Mouse (Mus musculus) cortical plate, adult 2 months (tissue): ENCODE results near the gene Srm.

ENCODE experiments used
- CTCF ChIP-seq: fragments of 200-500 bp; IDR thresholded peaks from 2 replicates; pipeline ENCODE4 v1.5.1; 2011; ENCODE audit warnings: mild to moderate bottlenecking, control low read depth, low read length; ENCODE audit not compliant: insufficient read depth; ENCODE audit errors: extremely low read depth
- POLR2A ChIP-seq: fragments of 200-500 bp; IDR thresholded peaks from 2 replicates; pipeline ENCODE4 v1.6.1; 2011; ENCODE audit warnings: mild to moderate bottlenecking, low read length, control low read depth; ENCODE audit not compliant: insufficient read depth; ENCODE audit errors: extremely low read depth

DNA sequence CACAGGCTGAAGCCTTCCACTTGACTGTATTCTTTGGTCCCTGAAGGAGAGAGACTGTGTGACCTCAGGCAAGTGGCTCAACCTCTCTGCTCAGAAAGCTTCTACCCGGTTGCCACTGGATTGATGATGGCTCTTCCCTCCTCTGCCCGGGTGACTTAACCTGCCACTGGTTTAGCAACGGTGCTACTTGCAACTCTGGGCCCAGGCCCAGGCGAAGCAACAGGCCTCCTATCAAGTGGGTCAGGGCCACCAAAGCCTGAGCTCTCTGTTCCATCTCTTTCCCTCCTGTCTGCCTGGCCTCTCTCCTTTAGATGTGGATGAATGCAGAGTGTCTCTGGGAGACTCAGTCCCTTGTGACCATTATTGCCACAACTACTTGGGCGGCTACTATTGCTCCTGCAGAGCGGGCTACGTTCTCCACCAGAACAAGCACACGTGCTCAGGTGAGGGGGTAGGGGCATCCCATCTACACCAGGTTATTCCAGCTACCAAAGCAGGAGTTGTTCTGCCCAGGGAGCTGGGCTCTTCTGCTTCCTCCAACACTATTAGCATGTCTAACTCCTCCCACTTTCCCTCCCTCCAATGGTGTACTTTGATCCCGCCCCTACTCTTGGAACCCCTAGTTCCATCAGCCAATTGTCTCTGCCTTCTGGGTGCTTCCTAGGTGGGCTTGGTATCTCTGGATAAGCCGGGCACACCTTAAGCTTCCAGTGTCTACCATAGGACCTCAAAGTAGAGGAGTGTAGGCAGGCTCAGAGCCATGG lies 12.3 kb downstream of the Srm start:
- TF ChIP-seq POLR2A (no peak), CTCF (no peak)
